Mouse (Mus musculus): ENCODE data around the gene Lonp2. TPM values are rescaled to one million over a fixed set of nuclear protein-coding genes. Genes with fewer than 3 reads are reported as not detected.

Gene Lonp2
- polyA plus RNA-seq (2015; fragmentation: Nextera tagmentation; extraction: Ambion mirVana) = 63.2 and 63.9 TPM in 2 replicates

- Histone ChIP-seq H3K27me3 (no peaks in the 10 kb centered on the region), H3K4me2 (peak within 1 kb of the TSS; percentile 75), H3K9me3 (replicated peaks) (no peaks in the 10 kb centered on the region), H3K4me3 (replicated peaks) (peak within 1 kb of the TSS; percentile 94), H3K4me1 (peaks cover 8% of the 10 kb centered on the region), H3K9ac (peak within 1 kb of the TSS; percentile 77), H3K27ac (peak within 1 kb of the TSS; percentile 83), H3K36me3 (no peaks in the 10 kb centered on the region)
- peak; percentile 99 for ATAC-seq (replicated peaks; ENCODE audit: low FRiP score)
- WGBS = under 1% methylated on average over 62 of the region's 62 CpGs
These were observed at the start of gene Lonp2 for GRCm38 (mm10) chr8:86623911-86624731. Gene Lonp2, plus strand, starts transcription at chr8:86624043.

- 73% methylated on average over 8 of the region's 8 CpGs for whole genome bisulfite sequencing
- H3K4me2 ChIP-seq = no peak overlapping the region
- H3K9ac ChIP-seq = no peak overlapping the region
- no peak overlapping the region for H3K27ac ChIP-seq
- H3K4me1 ChIP-seq = peaks cover 15% of the 10 kb centered on the region
- H3K4me3 ChIP-seq (replicated peaks) = no peak overlapping the region
- no peak for ATAC-seq (replicated peaks; ENCODE audit: low FRiP score)
- H3K27me3 ChIP-seq = no peaks in the 10 kb centered on the region
- no peaks in the 10 kb centered on the region for H3K9me3 ChIP-seq (replicated peaks)
- no peaks in the 10 kb centered on the region for H3K36me3 ChIP-seq
These were observed 46.3 kb upstream of the Lonp2 start for GRCm38 (mm10) chr8:86577547-86577946.

- WGBS = 36% methylated on average over 9 of the region's 9 CpGs
- H3K9ac ChIP-seq = no peak overlapping the region
- no peaks in the 10 kb centered on the region for H3K9me3 ChIP-seq (replicated peaks)
- no peak overlapping the region for H3K4me2 ChIP-seq
- H3K27me3 ChIP-seq = no peaks in the 10 kb centered on the region
- ATAC-seq (replicated peaks; ENCODE audit: low FRiP score) = no peak
- H3K4me1 ChIP-seq = peaks cover 15% of the 10 kb centered on the region
- no peak overlapping the region for H3K27ac ChIP-seq
- H3K4me3 ChIP-seq (replicated peaks) = no peak overlapping the region
- H3K36me3 ChIP-seq = no peaks in the 10 kb centered on the region
These were observed 45.8 kb upstream of the Lonp2 start for GRCm38 (mm10) chr8:86578076-86578475.

GRCm38 (mm10) chr8:86578693-86579092 is 45.1 kb upstream of the Lonp2 start:
- no peak overlapping the region for H3K4me2 ChIP-seq

GRCm38 (mm10) chr8:86580458-86580857 is 43.4 kb upstream of the Lonp2 start, which contains the start of gene Abcc12:
Gene Abcc12, minus strand, starts transcription at chr8:86580686.
- Histone ChIP-seq H3K27ac (no peak within 1 kb of the TSS), H3K36me3 (no peaks in the 10 kb centered on the region), H3K4me3 (replicated peaks) (no peak within 1 kb of the TSS), H3K9ac (no peak within 1 kb of the TSS), H3K4me1 (peaks cover 15% of the 10 kb centered on the region), H3K9me3 (replicated peaks) (no peaks in the 10 kb centered on the region), H3K4me2 (no peak within 1 kb of the TSS), H3K27me3 (no peaks in the 10 kb centered on the region)
- no peak for ATAC-seq (replicated peaks; ENCODE audit: low FRiP score)

More at GRCm38 (mm10) chr8:86578693-86579092, 45.1 kb upstream of the Lonp2 start:
- Histone ChIP-seq H3K27ac (no peak overlapping the region), H3K4me3 (replicated peaks) (no peak overlapping the region), H3K36me3 (no peaks in the 10 kb centered on the region), H3K9me3 (replicated peaks) (no peaks in the 10 kb centered on the region), H3K27me3 (no peaks in the 10 kb centered on the region), H3K4me1 (peaks cover 15% of the 10 kb centered on the region), H3K9ac (no peak overlapping the region)
- 46% methylated on average over 8 of the region's 8 CpGs for WGBS
- ATAC-seq (replicated peaks; ENCODE audit: low FRiP score) = no peak

GRCm38 (mm10) chr8:86581921-86582331 is 41.9 kb upstream of the Lonp2 start:
- Histone ChIP-seq H3K4me2 (no peak overlapping the region), H3K9ac (no peak overlapping the region), H3K27ac (no peak overlapping the region), H3K4me3 (replicated peaks) (no peak overlapping the region), H3K27me3 (no peaks in the 10 kb centered on the region), H3K36me3 (no peaks in the 10 kb centered on the region), H3K9me3 (replicated peaks) (no peaks in the 10 kb centered on the region), H3K4me1 (peaks cover 11% of the 10 kb centered on the region)
- WGBS = 74% methylated on average over 4 of the region's 4 CpGs
- ATAC-seq (replicated peaks; ENCODE audit: low FRiP score) = no peak

GRCm38 (mm10) chr8:86585118-86585517 is 38.7 kb upstream of the Lonp2 start:
- H3K9ac ChIP-seq = no peak overlapping the region
- WGBS = 5% methylated on average over 11 of the region's 11 CpGs
- no peaks in the 10 kb centered on the region for H3K27me3 ChIP-seq
- peak overlapping the region; percentile 73 for H3K4me2 ChIP-seq
- H3K27ac ChIP-seq = no peak overlapping the region
- no peaks in the 10 kb centered on the region for H3K4me1 ChIP-seq
- no peaks in the 10 kb centered on the region for H3K36me3 ChIP-seq
- peak overlapping the region; percentile 48 for H3K4me3 ChIP-seq (replicated peaks)
- H3K9me3 ChIP-seq (replicated peaks) = no peaks in the 10 kb centered on the region
- peak; percentile 57 for ATAC-seq (replicated peaks; ENCODE audit: low FRiP score)

GRCm38 (mm10) chr8:86585532-86585931 is 38.3 kb upstream of the Lonp2 start:
- H3K4me2 ChIP-seq = peak overlapping the region; percentile 73
- H3K9ac ChIP-seq = no peak overlapping the region
- H3K27me3 ChIP-seq = no peaks in the 10 kb centered on the region
- peak overlapping the region; percentile 48 for H3K4me3 ChIP-seq (replicated peaks)
- no peaks in the 10 kb centered on the region for H3K4me1 ChIP-seq
- ATAC-seq (replicated peaks; ENCODE audit: low FRiP score) = peak; percentile 67
- no peak overlapping the region for H3K27ac ChIP-seq
- under 1% methylated on average over 16 of the region's 16 CpGs for WGBS
- H3K36me3 ChIP-seq = no peaks in the 10 kb centered on the region
- no peaks in the 10 kb centered on the region for H3K9me3 ChIP-seq (replicated peaks)

- no peak for ATAC-seq (replicated peaks; ENCODE audit: low FRiP score)
- no peaks in the 10 kb centered on the region for H3K27me3 ChIP-seq
- H3K36me3 ChIP-seq = no peaks in the 10 kb centered on the region
- no peak overlapping the region for H3K9ac ChIP-seq
- H3K4me2 ChIP-seq = no peak overlapping the region
- H3K4me1 ChIP-seq = no peaks in the 10 kb centered on the region
- 43% methylated on average over 5 of the region's 5 CpGs for WGBS
- H3K4me3 ChIP-seq (replicated peaks) = no peak overlapping the region
- H3K27ac ChIP-seq = no peak overlapping the region
- H3K9me3 ChIP-seq (replicated peaks) = no peaks in the 10 kb centered on the region
These were observed 37.8 kb upstream of the Lonp2 start for GRCm38 (mm10) chr8:86586058-86586457.

GRCm38 (mm10) chr8:86586642-86587041 is 37.2 kb upstream of the Lonp2 start:
- 39% methylated on average over 6 of the region's 6 CpGs for WGBS
- H3K27me3 ChIP-seq = no peaks in the 10 kb centered on the region

GRCm38 (mm10) chr8:86588338-86588737 is 35.5 kb upstream of the Lonp2 start:
- no peaks in the 10 kb centered on the region for H3K4me1 ChIP-seq
- no peak for ATAC-seq (replicated peaks; ENCODE audit: low FRiP score)
- H3K4me2 ChIP-seq = no peak overlapping the region
- no peak overlapping the region for H3K9ac ChIP-seq
- H3K9me3 ChIP-seq (replicated peaks) = no peaks in the 10 kb centered on the region
- H3K4me3 ChIP-seq (replicated peaks) = no peak overlapping the region
- no peaks in the 10 kb centered on the region for H3K27me3 ChIP-seq
- H3K36me3 ChIP-seq = no peaks in the 10 kb centered on the region
- H3K27ac ChIP-seq = no peak overlapping the region
- 88% methylated on average over 5 of the region's 5 CpGs for WGBS

More at GRCm38 (mm10) chr8:86586642-86587041, 37.2 kb upstream of the Lonp2 start:
- ATAC-seq (replicated peaks; ENCODE audit: low FRiP score) = no peak
- no peaks in the 10 kb centered on the region for H3K4me1 ChIP-seq
- H3K27ac ChIP-seq = no peak overlapping the region
- no peak overlapping the region for H3K9ac ChIP-seq
- H3K4me2 ChIP-seq = no peak overlapping the region
- H3K4me3 ChIP-seq (replicated peaks) = no peak overlapping the region
- H3K36me3 ChIP-seq = no peaks in the 10 kb centered on the region
- H3K9me3 ChIP-seq (replicated peaks) = no peaks in the 10 kb centered on the region

GRCm38 (mm10) chr8:86593099-86593498 is 30.7 kb upstream of the Lonp2 start:
- WGBS = 57% methylated on average over 10 of the region's 10 CpGs

More at GRCm38 (mm10) chr8:86593099-86593498, 30.7 kb upstream of the Lonp2 start:
- ATAC-seq (replicated peaks; ENCODE audit: low FRiP score) = no peak
- H3K27ac ChIP-seq = no peak overlapping the region
- no peaks in the 10 kb centered on the region for H3K9me3 ChIP-seq (replicated peaks)
- no peak overlapping the region for H3K9ac ChIP-seq
- H3K27me3 ChIP-seq = no peaks in the 10 kb centered on the region
- no peaks in the 10 kb centered on the region for H3K4me1 ChIP-seq
- H3K4me2 ChIP-seq = no peak overlapping the region
- no peak overlapping the region for H3K4me3 ChIP-seq (replicated peaks)
- no peaks in the 10 kb centered on the region for H3K36me3 ChIP-seq

Measured in kidney, embryonic 15.5 days (tissue).